ENCODE assay signal across 27 mouse cellular contexts in genomic region chr5:21592106-21592505, GRCm38 (mm10). TPM values are rescaled to one million over a fixed set of nuclear protein-coding genes. Genes with fewer than 3 reads are reported as not detected.
DNase-seq lines count a peak whose midpoint lies in the region; ATAC-seq and TF ChIP-seq lines count a peak whose summit lies in the region.
"Had no signal": no experiment of that assay in that cellular context is flagged by ENCODE, and none has a peak within 500 bp of the region (broad histone marks: within the 10 kb centered on the region; RNA-seq: fewer than 3 reads in every experiment).

No protein-coding gene starts in this region.

- H3K36me3 ChIP-seq in limb, embryonic 13.5 days = no peaks in the 10 kb centered on the region
- H3K36me3 ChIP-seq in limb, embryonic 10.5 days = no peaks in the 10 kb centered on the region
- no peaks in the 10 kb centered on the region for H3K36me3 ChIP-seq in limb, embryonic 14.5 days (ENCODE audit: control insufficient read depth, insufficient read depth, low read length)
- no peaks in the 10 kb centered on the region for H3K36me3 ChIP-seq in intestine, embryonic 16.5 days (ENCODE audit: control insufficient read depth, insufficient read depth, low read length)
- H3K36me3 ChIP-seq: embryonic facial prominence, embryonic 12.5 days; embryonic facial prominence, embryonic 15.5 days; forebrain, embryonic 15.5 days; G1E had no signal

- no peak for DNase-seq in limb, embryonic 10.5 days (ENCODE audit: low spot score)
- peak; percentile 75 for DNase-seq in NIH3T3 (ENCODE audit: low read depth)
- DNase-seq in limb, embryonic 14.5 days (ENCODE audit: low spot score) = peak; percentile 69
- DNase-seq in layer of hippocampus, postnatal 14 days (ENCODE audit: low spot score in 2 of 2) = no peak
- DNase-seq in layer of hippocampus, adult 9-11 months = no peak
- DNase-seq: adrenal gland, adult 2 months; adrenal gland, postnatal 10 days; adrenal gland, postnatal 25 days; B cell, adult 2 months; cerebellum, adult 11 months; cerebellum, adult 18-20 months; cerebellum, adult 8-10 months; cerebellum, adult 9-11 months; cerebellum, postnatal 14 days; cerebellum, postnatal 36 days; embryo, embryonic 11 days; forebrain, postnatal 0 days had no signal

- H3K4me1 ChIP-seq in limb, embryonic 13.5 days = peaks cover 27% of the 10 kb centered on the region
- H3K4me1 ChIP-seq in limb, embryonic 10.5 days = peaks cover 4% of the 10 kb centered on the region; the same call in 1 of the 2 replicates
- peaks cover 18% of the 10 kb centered on the region for H3K4me1 ChIP-seq in limb, embryonic 14.5 days (ENCODE audit: control insufficient read depth, insufficient read depth, low read length)
- no peaks in the 10 kb centered on the region for H3K4me1 ChIP-seq in intestine, embryonic 16.5 days (ENCODE audit: control insufficient read depth, insufficient read depth, low read length)
- H3K4me1 ChIP-seq: embryonic facial prominence, embryonic 12.5 days; forebrain, embryonic 13.5 days; forebrain, embryonic 15.5 days had no signal

- 25% methylated on average over 2 of the region's 2 CpGs for WGBS in limb, embryonic 13.5 days
- WGBS in limb, embryonic 10.5 days = 90% methylated on average over 2 of the region's 2 CpGs
- WGBS in limb, embryonic 14.5 days = 21% methylated on average over 2 of the region's 2 CpGs
- WGBS in intestine, embryonic 16.5 days = 75% methylated on average over 2 of the region's 2 CpGs

- H3K4me2 ChIP-seq in limb, embryonic 13.5 days (replicated peaks) = no peak overlapping the region
- H3K4me2 ChIP-seq in limb, embryonic 14.5 days (replicated peaks; ENCODE audit: low read depth, low read length, severe bottlenecking) = no peak overlapping the region
- H3K4me2 ChIP-seq in intestine, embryonic 16.5 days (ENCODE audit: low read depth, low read length) = no peak overlapping the region
- H3K4me2 ChIP-seq: embryonic facial prominence, embryonic 12.5 days; embryonic facial prominence, embryonic 15.5 days; forebrain, embryonic 13.5 days; forebrain, embryonic 15.5 days had no signal

- H3K9ac ChIP-seq in limb, embryonic 13.5 days = no peak overlapping the region
- H3K9ac ChIP-seq in limb, embryonic 14.5 days (ENCODE audit: low read depth, low read length, severe bottlenecking) = no peak overlapping the region
- no peak overlapping the region for H3K9ac ChIP-seq in intestine, embryonic 16.5 days (ENCODE audit: low read depth, low read length)
- H3K9ac ChIP-seq: embryonic facial prominence, embryonic 12.5 days; embryonic facial prominence, embryonic 15.5 days; forebrain, embryonic 13.5 days; forebrain, embryonic 15.5 days; forebrain, postnatal 0 days had no signal

- TF ChIP-seq POLR2A in limb, embryonic 14.5 days (IDR thresholded peaks at IDR 0.05; ENCODE audit: borderline replicate concordance, extremely low read depth, insufficient read depth, insufficient read length) = no peak

- H3K27ac ChIP-seq in limb, embryonic 13.5 days = peak overlapping the region; percentile 44; the same call in 1 of the 2 replicates
- no peak overlapping the region for H3K27ac ChIP-seq in limb, embryonic 10.5 days
- peak overlapping the region; percentile 58; the same call in 1 of the 2 replicates for H3K27ac ChIP-seq in limb, embryonic 14.5 days (replicated peaks; ENCODE audit: low read depth, low read length)
- H3K27ac ChIP-seq in intestine, embryonic 16.5 days (ENCODE audit: low read length) = no peak overlapping the region
- H3K27ac ChIP-seq: embryonic facial prominence, embryonic 12.5 days; embryonic facial prominence, embryonic 15.5 days; forebrain, embryonic 13.5 days; forebrain, embryonic 15.5 days had no signal

- H3K4me3 ChIP-seq in limb, embryonic 13.5 days = no peak overlapping the region
- H3K4me3 ChIP-seq in limb, embryonic 10.5 days = no peak overlapping the region
- H3K4me3 ChIP-seq in limb, embryonic 14.5 days (replicated peaks; ENCODE audit: low read length) = no peak overlapping the region
- no peak overlapping the region for H3K4me3 ChIP-seq in intestine, embryonic 16.5 days (ENCODE audit: low read length)
- H3K4me3 ChIP-seq: embryonic facial prominence, embryonic 12.5 days; embryonic facial prominence, embryonic 15.5 days; forebrain, embryonic 13.5 days; forebrain, embryonic 15.5 days had no signal

- H3K9me3 ChIP-seq in limb, embryonic 13.5 days = no peaks in the 10 kb centered on the region
- no peaks in the 10 kb centered on the region for H3K9me3 ChIP-seq in limb, embryonic 10.5 days (replicated peaks)
- no peaks in the 10 kb centered on the region for H3K9me3 ChIP-seq in limb, embryonic 14.5 days (ENCODE audit: control insufficient read depth, low read length)
- no peaks in the 10 kb centered on the region for H3K9me3 ChIP-seq in intestine, embryonic 16.5 days (ENCODE audit: control insufficient read depth, low read length)
- H3K9me3 ChIP-seq: embryonic facial prominence, embryonic 12.5 days; embryonic facial prominence, embryonic 15.5 days; forebrain, embryonic 13.5 days; forebrain, embryonic 15.5 days; G1E had no signal

- peak; percentile 78 for ATAC-seq in limb, embryonic 13.5 days (ENCODE audit: low FRiP score, low read depth)
- ATAC-seq in limb, embryonic 14.5 days (ENCODE audit: low FRiP score, low read depth) = peak; percentile 75
- no peak for ATAC-seq in intestine, embryonic 16.5 days
- ATAC-seq: CD4-positive, CD25-positive, alpha-beta regulatory T cell, adult 4 months; forebrain, embryonic 13.5 days; forebrain, embryonic 15.5 days; forebrain, postnatal 0 days had no signal

- H3K27me3 ChIP-seq in limb, embryonic 13.5 days = no peaks in the 10 kb centered on the region
- H3K27me3 ChIP-seq in limb, embryonic 10.5 days (ENCODE audit: low read depth, poor library complexity, severe bottlenecking) = no peaks in the 10 kb centered on the region
- H3K27me3 ChIP-seq in limb, embryonic 14.5 days (ENCODE audit: control insufficient read depth, insufficient read depth, low read length) = no peaks in the 10 kb centered on the region
- H3K27me3 ChIP-seq in intestine, embryonic 16.5 days (replicated peaks; ENCODE audit: control insufficient read depth, insufficient read depth, low read length) = no peaks in the 10 kb centered on the region
- H3K27me3 ChIP-seq: CH12.LX; embryonic facial prominence, embryonic 12.5 days; embryonic facial prominence, embryonic 15.5 days; forebrain, embryonic 13.5 days; forebrain, embryonic 15.5 days had no signal

RNA-seq across cellular contexts. Expression of gene Lrrc17, which starts 48.7 kb away (rescaled TPM):
- 89.9 and 102 TPM in 2 replicates for polyA plus RNA-seq in limb, embryonic 13.5 days (2015; fragmentation: Nextera tagmentation; extraction: Ambion mirVana)
- 8.7 and 19.3 TPM in 2 replicates for polyA plus RNA-seq in limb, embryonic 10.5 days (2016; fragmentation: Nextera tagmentation; extraction: Ambion mirVana)
- 87.7 and 102 TPM in 2 replicates for polyA plus RNA-seq in limb, embryonic 14.5 days (2012; rRNA removed)
- polyA plus RNA-seq in limb, embryonic 14.5 days (2014; fragmentation: Nextera tagmentation; extraction: Ambion mirVana) = 109 and 116 TPM in 2 replicates
- under 1 TPM; 0.35 to 0.64 TPM for total RNA-seq in layer of hippocampus, postnatal 14 days (2021)
- polyA plus RNA-seq in intestine, embryonic 16.5 days (2015; fragmentation: Nextera tagmentation; extraction: Ambion mirVana) = 34.1 and 38.0 TPM in 2 replicates
- total RNA-seq: CH12.LX; common myeloid progenitor, adult 5-6 weeks had no signal
- polyA plus RNA-seq: CD4-positive, CD25-positive, alpha-beta regulatory T cell, adult 4 months; G1E had no signal

RNA-seq across cellular contexts. Expression of gene Fbxl13, which starts 53.3 kb away (rescaled TPM):
- polyA plus RNA-seq in limb, embryonic 13.5 days (2015; fragmentation: Nextera tagmentation; extraction: Ambion mirVana) = 0.08 and 0.24 TPM in 2 replicates
- 0.15 TPM in 1 of 2 replicates, not detected in the other for polyA plus RNA-seq in limb, embryonic 10.5 days (2016; fragmentation: Nextera tagmentation; extraction: Ambion mirVana)
- 0.15 and 0.28 TPM in 2 replicates for polyA plus RNA-seq in limb, embryonic 14.5 days (2012; rRNA removed)
- 0.25 and 0.33 TPM in 2 replicates for polyA plus RNA-seq in limb, embryonic 14.5 days (2014; fragmentation: Nextera tagmentation; extraction: Ambion mirVana)
- under 1 TPM; 0.17 to 0.41 TPM for total RNA-seq in layer of hippocampus, postnatal 14 days (2021)
- 0.09 and 0.15 TPM in 2 replicates for polyA plus RNA-seq in intestine, embryonic 16.5 days (2015; fragmentation: Nextera tagmentation; extraction: Ambion mirVana)
- total RNA-seq: adrenal gland, postnatal 25 days had no signal
- polyA plus RNA-seq: CD4-positive, CD25-positive, alpha-beta regulatory T cell, adult 4 months; G1E had no signal

RNA-seq across cellular contexts. Expression of gene Armc10, which starts 53.5 kb away (rescaled TPM):
- polyA plus RNA-seq in limb, embryonic 13.5 days (2015; fragmentation: Nextera tagmentation; extraction: Ambion mirVana) = 54.4 TPM in 2 replicates
- 50.3 and 61.9 TPM in 2 replicates for polyA plus RNA-seq in limb, embryonic 10.5 days (2016; fragmentation: Nextera tagmentation; extraction: Ambion mirVana)
- 55.0 and 56.0 TPM in 2 replicates for polyA plus RNA-seq in limb, embryonic 14.5 days (2012; rRNA removed)
- 44.4 and 49.8 TPM in 2 replicates for polyA plus RNA-seq in limb, embryonic 14.5 days (2014; fragmentation: Nextera tagmentation; extraction: Ambion mirVana)
- total RNA-seq in layer of hippocampus, postnatal 14 days (2021) = 10 to 100 TPM; 23.9 to 24.9 TPM
- polyA plus RNA-seq in intestine, embryonic 16.5 days (2015; fragmentation: Nextera tagmentation; extraction: Ambion mirVana) = 28.9 and 31.2 TPM in 2 replicates

Comparison
In these comparisons a context has a peak if more than half of its experiments do, and no peak if none do; other contexts are left out.
1. H3K27ac ChIP-seq: peak in limb, embryonic 13.5 days (single experiment) and limb, embryonic 14.5 days (single experiment); none in limb, embryonic 10.5 days (single experiment) and intestine, embryonic 16.5 days (single experiment).
2. DNase-seq: peak in NIH3T3 (single experiment) and limb, embryonic 14.5 days (single experiment); none in limb, embryonic 10.5 days (single experiment), layer of hippocampus, postnatal 14 days (0 of 2) and layer of hippocampus, adult 9-11 months (single experiment).